Mouse (Mus musculus) cortical plate, adult 2 months (tissue): Measurements from ENCODE around the gene Trim56. TPM values are rescaled to one million over a fixed set of nuclear protein-coding genes. Genes with fewer than 3 reads are reported as not detected.

Experiments used
- H3K27ac ChIP-seq: fragments of 200-500 bp; 2 replicates; pipeline ENCODE4 v1.5.1; 2012; ENCODE audit warnings: low read length, control low read depth, inconsistent platforms; ENCODE audit not compliant: insufficient read depth
- H3K4me1 ChIP-seq: fragments of 200-500 bp; 2 replicates; pipeline ENCODE4 v1.6.1; 2011; ENCODE audit warnings: low read length; ENCODE audit not compliant: control insufficient read depth, insufficient read depth
- H3K4me3 ChIP-seq: fragments of 200-500 bp; 2 replicates; pipeline ENCODE4 v1.5.1; 2011; ENCODE audit warnings: mild to moderate bottlenecking, low read length, control low read depth; ENCODE audit not compliant: insufficient read depth
- CTCF ChIP-seq: fragments of 200-500 bp; IDR thresholded peaks from 2 replicates; pipeline ENCODE4 v1.5.1; 2011; ENCODE audit warnings: mild to moderate bottlenecking, control low read depth, low read length; ENCODE audit not compliant: insufficient read depth; ENCODE audit errors: extremely low read depth
- POLR2A ChIP-seq: fragments of 200-500 bp; IDR thresholded peaks from 2 replicates; pipeline ENCODE4 v1.6.1; 2011; ENCODE audit warnings: mild to moderate bottlenecking, low read length, control low read depth; ENCODE audit not compliant: insufficient read depth; ENCODE audit errors: extremely low read depth
- polyA plus RNA-seq: library from polyadenylated mRNA; depleted of rRNA; stranded (reverse); fragments of >200 nt; gene quantifications from 2 replicates; pipeline ENCODE4 v1.2.3, GENCODE M21; 2012

Trim56 gene
- polyA plus RNA-seq, 1 experiment, result 1.8 TPM

- Histone ChIP-seq H3K4me1 (peaks cover 4% of the 10 kb centered on the region), H3K4me3 (no peak overlapping the region), H3K27ac (no peak overlapping the region)
- TF ChIP-seq CTCF (no peak), POLR2A (no peak)
These were observed 7.9 kb downstream of the Trim56 start for GRCm38 (mm10) chr5:137108111-137108510.

- H3K4me3 ChIP-seq, result no peak overlapping the region
- H3K27ac ChIP-seq, result no peak overlapping the region
- no peak for TF ChIP-seq POLR2A
- no peak for TF ChIP-seq CTCF
- H3K4me1 ChIP-seq, result peaks cover 5% of the 10 kb centered on the region
These were observed 8.3 kb downstream of the Trim56 start for GRCm38 (mm10) chr5:137107670-137108069.

DNA sequence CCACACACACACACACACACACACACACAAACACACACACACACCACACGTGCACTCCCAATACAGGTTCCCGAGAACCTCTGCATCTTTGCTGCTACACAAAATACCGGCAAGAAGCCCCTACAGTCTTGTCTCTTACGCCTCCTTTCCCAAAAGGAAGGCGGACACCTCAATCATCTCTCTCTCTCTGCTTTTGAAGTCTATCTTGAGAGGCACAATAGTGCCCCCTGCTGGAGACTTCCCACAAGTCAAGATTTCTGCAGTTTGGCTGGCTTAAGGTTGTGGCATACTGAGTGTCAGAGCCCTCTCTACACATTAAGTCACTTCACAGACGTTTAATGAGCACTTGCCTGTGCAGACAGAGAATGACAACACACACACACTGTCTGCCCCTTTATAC lies 9.0 kb downstream of the Trim56 start:
- no peak overlapping the region for H3K4me3 ChIP-seq
- TF ChIP-seq CTCF, result peak; percentile 82
- no peak for TF ChIP-seq POLR2A
- H3K4me1 ChIP-seq, result peaks cover 9% of the 10 kb centered on the region
- H3K27ac ChIP-seq, result no peak overlapping the region

DNA sequence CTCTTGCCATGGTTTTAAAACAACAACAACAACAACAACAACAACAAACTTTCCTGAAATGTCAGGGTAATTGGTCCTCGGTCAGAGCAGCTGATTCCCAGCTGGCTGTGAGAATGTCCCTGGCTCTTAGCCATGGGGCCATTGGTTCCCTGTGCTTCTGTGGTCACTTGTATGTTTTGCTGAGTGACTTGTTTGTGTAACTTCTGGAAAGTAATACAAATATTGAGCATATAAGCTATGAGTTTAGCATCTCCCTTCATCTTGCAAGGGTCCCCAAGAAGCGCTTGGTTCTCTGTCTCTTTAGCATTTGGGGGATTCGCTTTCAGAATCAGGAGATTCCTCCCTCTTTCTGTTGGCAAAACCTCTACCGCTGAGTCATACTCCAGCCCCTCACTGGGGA lies 9.6 kb downstream of the Trim56 start:
- Histone ChIP-seq H3K4me1 (peaks cover 9% of the 10 kb centered on the region), H3K4me3 (no peak overlapping the region), H3K27ac (no peak overlapping the region)
- TF ChIP-seq CTCF (no peak), POLR2A (no peak)

- Histone ChIP-seq H3K4me1 (peaks cover 9% of the 10 kb centered on the region), H3K27ac (no peak overlapping the region), H3K4me3 (no peak overlapping the region)
- TF ChIP-seq CTCF (no peak), POLR2A (no peak)
These were observed 12.0 kb downstream of the Trim56 start for GRCm38 (mm10) chr5:137103969-137104368.

GRCm38 (mm10) chr5:137102575-137103522 lies 13.2 kb downstream of the Trim56 start:
- H3K4me1 ChIP-seq, result peaks cover 9% of the 10 kb centered on the region
- TF ChIP-seq CTCF, result no peak
- TF ChIP-seq POLR2A, result no peak
- peak overlapping the region; percentile 73 for H3K27ac ChIP-seq
- no peak overlapping the region for H3K4me3 ChIP-seq

GRCm38 (mm10) chr5:137102078-137102477 lies 13.9 kb downstream of the Trim56 start:
- no peak overlapping the region for H3K27ac ChIP-seq

GRCm38 (mm10) chr5:137100660-137101059 lies 15.3 kb downstream of the Trim56 start:
- Histone ChIP-seq H3K4me1 (peaks cover 9% of the 10 kb centered on the region), H3K27ac (no peak overlapping the region), H3K4me3 (no peak overlapping the region)
- TF ChIP-seq POLR2A, result no peak
- TF ChIP-seq CTCF, result no peak

More at GRCm38 (mm10) chr5:137102078-137102477, 13.9 kb downstream of the Trim56 start:
- TF ChIP-seq CTCF, result no peak
- TF ChIP-seq POLR2A, result no peak
- Histone ChIP-seq H3K4me1 (peaks cover 9% of the 10 kb centered on the region), H3K4me3 (no peak overlapping the region)

GRCm38 (mm10) chr5:137098418-137098817 lies 17.6 kb downstream of the Trim56 start:
- peaks cover 9% of the 10 kb centered on the region for H3K4me1 ChIP-seq
- H3K27ac ChIP-seq, result no peak overlapping the region
- H3K4me3 ChIP-seq, result no peak overlapping the region
- no peak for TF ChIP-seq POLR2A
- no peak for TF ChIP-seq CTCF

GRCm38 (mm10) chr5:137096037-137096436 lies 20.0 kb downstream of the Trim56 start:
- Histone ChIP-seq H3K4me1 (0 out of 2 replicates have a peak, but pooled peaks cover 2% of the 10 kb centered on the region), H3K27ac (no peak overlapping the region), H3K4me3 (no peak overlapping the region)
- TF ChIP-seq POLR2A, result no peak
- TF ChIP-seq CTCF, result no peak
